38 mouse cellular contexts compared by ENCODE assay signal in the genomic region with DNA sequence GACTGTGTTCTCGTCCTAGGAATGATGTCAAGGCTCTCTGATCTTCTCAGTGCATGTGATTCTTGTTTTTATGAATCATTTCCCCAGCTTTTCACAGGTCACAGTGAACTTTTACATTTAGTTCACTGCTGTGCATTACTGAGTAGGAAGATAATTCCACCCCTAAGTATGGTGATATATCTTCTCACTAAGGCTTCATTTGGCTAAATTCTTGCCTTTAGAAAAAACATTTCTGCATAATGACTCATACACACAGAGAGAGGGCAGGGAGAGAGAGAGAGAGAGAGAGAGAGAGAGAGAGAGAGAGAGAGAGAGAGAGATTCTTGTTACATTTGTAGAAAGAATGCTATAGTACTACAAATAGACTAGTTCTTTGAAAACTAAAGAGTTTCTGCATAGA. TPM values are rescaled to one million over a fixed set of nuclear protein-coding genes. Genes with fewer than 3 reads are reported as not detected.
"Had no signal": no experiment of that assay in that cellular context is flagged by ENCODE, and none has a peak within 500 bp of the region (broad histone marks: within the 10 kb centered on the region; RNA-seq: fewer than 3 reads in every experiment).

No protein-coding gene starts in this region.

- H3K9ac ChIP-seq: heart, embryonic 12.5 days; heart, embryonic 13.5 days; heart, embryonic 15.5 days; hindbrain, embryonic 12.5 days; hindbrain, embryonic 13.5 days; hindbrain, embryonic 14.5 days; hindbrain, embryonic 15.5 days; intestine, embryonic 15.5 days; kidney, embryonic 15.5 days had no signal

- ATAC-seq: hindbrain, embryonic 16.5 days; hindbrain, postnatal 0 days; inflammation-experienced regulatory T-cells, adult 6 months; intestine, embryonic 15.5 days; intestine, embryonic 16.5 days; intestine, postnatal 0 days had no signal

- H3K36me3 ChIP-seq: heart, embryonic 10.5 days; heart, embryonic 12.5 days; heart, embryonic 13.5 days; heart, embryonic 15.5 days; hindbrain, embryonic 10.5 days; hindbrain, embryonic 12.5 days; hindbrain, embryonic 13.5 days; hindbrain, embryonic 15.5 days; intestine, embryonic 15.5 days; kidney, embryonic 15.5 days had no signal

- H3K27me3 ChIP-seq: heart, embryonic 12.5 days; heart, embryonic 13.5 days; heart, embryonic 15.5 days; hindbrain, embryonic 12.5 days; hindbrain, embryonic 13.5 days; hindbrain, embryonic 15.5 days; intestine, embryonic 15.5 days; kidney, embryonic 15.5 days had no signal

- H3K27ac ChIP-seq: heart, embryonic 10.5 days; heart, embryonic 13.5 days; heart, embryonic 15.5 days; hindbrain, embryonic 10.5 days; hindbrain, embryonic 12.5 days; hindbrain, embryonic 13.5 days; hindbrain, embryonic 14.5 days; hindbrain, embryonic 15.5 days; hindbrain, postnatal 0 days; intestine, embryonic 15.5 days; kidney, embryonic 15.5 days; kidney, postnatal 0 days; layer of hippocampus, adult 2 months had no signal

- H3K9me3 ChIP-seq: heart, embryonic 10.5 days; heart, embryonic 12.5 days; heart, embryonic 13.5 days; heart, embryonic 15.5 days; hindbrain, embryonic 10.5 days; hindbrain, embryonic 12.5 days; hindbrain, embryonic 15.5 days; intestine, embryonic 15.5 days; kidney, embryonic 15.5 days had no signal

- H3K4me2 ChIP-seq: heart, embryonic 11.5 days; heart, embryonic 12.5 days; heart, embryonic 13.5 days; heart, embryonic 15.5 days; hindbrain, embryonic 12.5 days; hindbrain, embryonic 13.5 days; hindbrain, embryonic 14.5 days; hindbrain, embryonic 15.5 days; intestine, embryonic 15.5 days; kidney, embryonic 15.5 days had no signal

- H3K4me1 ChIP-seq: heart, embryonic 10.5 days; heart, embryonic 12.5 days; heart, embryonic 13.5 days; heart, embryonic 15.5 days; hindbrain, embryonic 10.5 days; hindbrain, embryonic 12.5 days; hindbrain, embryonic 13.5 days; hindbrain, embryonic 15.5 days; intestine, embryonic 15.5 days; kidney, embryonic 15.5 days had no signal

- H3K4me3 ChIP-seq: heart, embryonic 10.5 days; heart, embryonic 12.5 days; heart, embryonic 13.5 days; heart, embryonic 15.5 days; hindbrain, embryonic 10.5 days; hindbrain, embryonic 12.5 days; hindbrain, embryonic 13.5 days; hindbrain, embryonic 15.5 days; intestine, embryonic 15.5 days; kidney, embryonic 15.5 days; layer of hippocampus, adult 2 months had no signal

- DNase-seq: heart, postnatal 10 days; heart, postnatal 14 days; heart, postnatal 36 days; heart, postnatal 4 days; kidney, adult 11 months; kidney, adult 18-20 months; kidney, adult 2 months; kidney, adult 8-10 months; kidney, adult 9 months; kidney, postnatal 10 days; kidney, postnatal 14 days; kidney, postnatal 25 days; kidney, postnatal 36 days; kidney, postnatal 4 days; layer of hippocampus, adult 9-11 months; layer of hippocampus, postnatal 36 days had no signal

RNA-seq across cellular contexts. Expression of a gene that starts 33.8 kb away (rescaled TPM):
- polyA plus RNA-seq: heart, embryonic 10.5 days; heart, embryonic 11.5 days; heart, embryonic 12.5 days; heart, embryonic 13.5 days; heart, embryonic 14.5 days; heart, embryonic 15.5 days; heart, embryonic 16.5 days; heart, postnatal 0 days; hindbrain, embryonic 10.5 days; inflammation-experienced regulatory T-cells, adult 6 months; intestine, embryonic 15.5 days had no signal

RNA-seq across cellular contexts. Expression of a gene that starts 38.1 kb away (rescaled TPM):
- polyA plus RNA-seq: heart, embryonic 11.5 days; inflammation-experienced regulatory T-cells, adult 6 months had no signal
